Mouse (Mus musculus) heart, embryonic 11.5 days (tissue): ENCODE measurements around the gene Zfyve1. TPM values are rescaled to one million over a fixed set of nuclear protein-coding genes. Genes with fewer than 3 reads are reported as not detected.
A peak's percentile ranks its signal among the peaks of the same experiment; 100 is the strongest.
"Not testable (repeated sequence)": the region's sequence is repeated elsewhere in the genome, so short reads cannot be mapped to it uniquely, and the experiment has no call there.

Source experiments
- ATAC-seq: fragments of 200-750 bp; cut with Nextera tagmentation; replicated peaks from 2 replicates; pipeline ENCODE4 v1.8.0; 2017; ENCODE audit warnings: moderate library complexity; ENCODE audit not compliant: insufficient number of reproducible peaks, low FRiP score, low TSS enrichment
- H3K27ac ChIP-seq: fragments of 300-500 bp; sonication (generic); 2 replicates; pipeline ENCODE4 v1.5.1; 2014; ENCODE audit warnings: mild to moderate bottlenecking, low read depth, low read length
- H3K27me3 ChIP-seq: fragments of 300-500 bp; sonication (generic); 2 replicates; pipeline ENCODE4 v1.6.1; 2014; ENCODE audit warnings: mild to moderate bottlenecking, low read length, mixed read lengths; ENCODE audit not compliant: control insufficient read depth, insufficient read depth
- H3K36me3 ChIP-seq: fragments of 300-500 bp; sonication (generic); 2 replicates; pipeline ENCODE4 v1.6.1; 2014; ENCODE audit warnings: mild to moderate bottlenecking, low read length, moderate library complexity, mixed read lengths; ENCODE audit not compliant: control insufficient read depth, insufficient read depth
- H3K4me1 ChIP-seq: fragments of 300-500 bp; sonication (generic); 2 replicates; pipeline ENCODE4 v1.6.1; 2014; ENCODE audit warnings: low read length; ENCODE audit not compliant: control insufficient read depth, insufficient read depth
- H3K4me2 ChIP-seq: fragments of 300-500 bp; sonication (generic); 2 replicates; pipeline ENCODE4 v1.6.1; 2014; ENCODE audit warnings: mild to moderate bottlenecking, moderate library complexity
- H3K4me3 ChIP-seq: fragments of 300-500 bp; sonication (generic); 2 replicates; pipeline ENCODE4 v1.5.1; 2014; ENCODE audit warnings: low read depth, low read length
- H3K9ac ChIP-seq: fragments of 300-500 bp; sonication (generic); 2 replicates; pipeline ENCODE4 v1.6.1; 2014; ENCODE audit warnings: mild to moderate bottlenecking, low read depth, low read length, moderate library complexity
- H3K9me3 ChIP-seq: fragments of 300-500 bp; sonication (generic); replicated peaks from 2 replicates; pipeline ENCODE4 v1.6.1; 2016; ENCODE audit warnings: low read length; ENCODE audit not compliant: control insufficient read depth
- WGBS: fragments of 180-500 bp; shearing (Covaris S2); extraction: QIAGEN DNeasy Blood & Tissue Kit; methylation state at CpG from one replicate; pipeline ENCODE4 v1.1.7; 2014; ENCODE audit not compliant: insufficient replicate concordance; 5-methylcytosine and 5-hydroxymethylcytosine counted together
- polyA plus RNA-seq: library from polyadenylated mRNA; unstranded; fragments of >200 nt; fragmentation: Nextera tagmentation; extraction: Ambion mirVana; gene quantifications from 2 replicates; pipeline ENCODE4 v1.2.1, GENCODE M21; 2014

Gene Zfyve1
- 12.3 and 15.8 TPM in 2 replicates for polyA plus RNA-seq

- ATAC-seq = peak; percentile 96
- peak within 1 kb of the TSS; percentile 60 for H3K27ac ChIP-seq
Observed at GRCm38 (mm10) chr12:83597025-83597501, at the start of gene Zfyve1. Zfyve1 (minus strand) TSS chr12:83597222.

DNA sequence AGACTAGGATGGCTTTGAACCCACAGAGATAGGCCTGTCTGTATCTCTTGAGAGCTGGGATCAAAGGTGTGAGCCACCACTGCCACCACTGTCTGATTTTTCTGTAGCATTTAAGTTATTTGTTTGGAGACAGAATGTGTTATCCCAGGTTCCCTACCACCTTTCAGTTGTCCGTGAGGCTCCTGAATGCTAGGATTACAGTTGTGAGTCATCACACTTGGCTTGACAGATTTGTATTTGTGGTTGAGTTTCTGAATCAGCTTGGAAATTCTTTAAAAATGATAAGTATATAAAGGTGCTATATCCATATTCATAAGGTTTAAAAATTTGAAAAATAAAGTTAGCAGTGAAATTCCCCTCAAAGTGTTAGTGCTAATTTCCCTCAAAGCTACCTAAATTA is 46.1 kb upstream of the Zfyve1 start:
- no peaks in the 10 kb centered on the region for H3K9me3 ChIP-seq
- no peak overlapping the region for H3K4me2 ChIP-seq
- H3K27ac ChIP-seq = no peak overlapping the region
- peaks cover 24% of the 10 kb centered on the region for H3K36me3 ChIP-seq
- no peaks in the 10 kb centered on the region for H3K4me1 ChIP-seq
- H3K27me3 ChIP-seq = no peaks in the 10 kb centered on the region
- WGBS = 88% methylated on average over 1 of the region's 1 CpGs
- no peak overlapping the region for H3K9ac ChIP-seq
- no peak overlapping the region for H3K4me3 ChIP-seq
- ATAC-seq = no peak

More at GRCm38 (mm10) chr12:83597025-83597501, at the start of gene Zfyve1:
- WGBS = 0% methylated on average over 28 of the region's 28 CpGs
- Histone ChIP-seq H3K4me3 (peak within 1 kb of the TSS; percentile 95), H3K27me3 (no peaks in the 10 kb centered on the region), H3K9me3 (no peaks in the 10 kb centered on the region), H3K9ac (peak within 1 kb of the TSS; percentile 98), H3K4me1 (peaks cover 14% of the 10 kb centered on the region; the same call in 1 of the 2 replicates), H3K36me3 (peaks cover 9% of the 10 kb centered on the region), H3K4me2 (peak within 1 kb of the TSS; percentile 84)

GRCm38 (mm10) chr12:83641233-83641632 is 44.2 kb upstream of the Zfyve1 start:
- ATAC-seq = no peak
- no peak overlapping the region for H3K9ac ChIP-seq
- WGBS = 96% methylated on average over 2 of the region's 2 CpGs
- H3K4me1 ChIP-seq = no peaks in the 10 kb centered on the region
- no peak overlapping the region for H3K4me3 ChIP-seq
- H3K27ac ChIP-seq = no peak overlapping the region
- no peak overlapping the region for H3K4me2 ChIP-seq
- no peaks in the 10 kb centered on the region for H3K9me3 ChIP-seq
- H3K27me3 ChIP-seq = no peaks in the 10 kb centered on the region
- H3K36me3 ChIP-seq = peaks cover 26% of the 10 kb centered on the region

- H3K4me3 ChIP-seq = peak overlapping the region; percentile 60
- no peaks in the 10 kb centered on the region for H3K27me3 ChIP-seq
- no peak overlapping the region for H3K27ac ChIP-seq
- no peak for ATAC-seq
- H3K9ac ChIP-seq = no peak overlapping the region
- peaks cover 5% of the 10 kb centered on the region; the same call in 1 of the 2 replicates for H3K4me1 ChIP-seq
- H3K4me2 ChIP-seq = peak overlapping the region; percentile 70
- 51% methylated on average over 2 of the region's 2 CpGs for WGBS
- H3K9me3 ChIP-seq = no peaks in the 10 kb centered on the region
- H3K36me3 ChIP-seq = peaks cover 7% of the 10 kb centered on the region
Observed at GRCm38 (mm10) chr12:83633807-83634206, 36.8 kb upstream of the Zfyve1 start.

- H3K4me1 ChIP-seq = peaks cover 5% of the 10 kb centered on the region; the same call in 1 of the 2 replicates
- WGBS = under 1% methylated on average over 20 of the region's 20 CpGs
- H3K4me3 ChIP-seq = peak overlapping the region; percentile 60
- H3K9me3 ChIP-seq = no peaks in the 10 kb centered on the region
- H3K27ac ChIP-seq = peak overlapping the region; percentile 95
- peak; percentile 20; the same call in 1 of the 2 replicates for ATAC-seq
- H3K27me3 ChIP-seq = no peaks in the 10 kb centered on the region
- peak overlapping the region; percentile 92 for H3K9ac ChIP-seq
- peak overlapping the region; percentile 70 for H3K4me2 ChIP-seq
- peaks cover 6% of the 10 kb centered on the region for H3K36me3 ChIP-seq
Observed at GRCm38 (mm10) chr12:83632680-83633025, 35.6 kb upstream of the Zfyve1 start.

DNA sequence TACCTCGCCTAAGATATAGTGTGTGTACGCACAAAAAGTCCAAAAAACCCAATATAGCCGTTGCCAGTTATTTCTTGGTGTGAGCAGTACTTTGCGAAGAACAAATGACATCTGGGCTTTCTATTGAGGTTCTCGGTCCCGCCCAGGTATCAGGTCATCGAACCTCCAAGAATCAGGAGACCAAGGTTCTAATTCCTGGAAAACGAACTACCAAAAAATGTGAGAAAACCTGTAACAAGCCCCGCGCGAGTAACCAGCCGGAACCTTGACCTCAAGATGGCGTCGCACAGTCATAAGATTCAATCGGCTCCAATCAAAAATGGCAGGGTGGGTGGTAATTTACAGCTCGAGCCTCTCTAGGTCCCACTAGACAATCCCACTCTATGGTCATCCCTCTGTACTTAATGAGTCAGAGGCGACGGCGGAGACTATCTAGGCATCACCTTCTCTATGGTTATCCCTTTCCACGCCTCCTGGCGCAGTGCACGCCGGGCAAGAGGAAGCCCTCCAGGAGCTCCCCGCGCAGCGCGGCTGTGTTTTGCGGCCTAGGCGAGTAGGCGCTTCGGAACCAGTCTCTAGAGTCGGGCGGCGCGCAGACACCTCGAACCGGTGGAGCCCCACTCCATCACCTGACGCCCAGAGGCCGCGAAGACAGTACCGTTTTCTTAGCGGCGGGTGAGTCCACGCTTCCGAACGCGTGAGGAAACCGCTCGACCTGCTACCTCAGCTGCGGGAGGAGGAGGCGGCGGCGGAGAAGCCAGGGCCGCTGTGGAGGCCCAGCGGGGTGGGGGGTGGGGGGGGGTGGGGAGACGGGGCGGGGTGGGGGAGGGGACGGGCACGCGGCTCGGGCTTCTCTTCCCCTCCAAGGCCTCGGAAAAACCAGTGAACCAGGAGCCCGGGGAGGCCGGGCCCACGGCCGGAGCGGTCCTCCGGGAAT is 35.0 kb upstream of the Zfyve1 start:
- peak; percentile 100 for ATAC-seq
- under 1% methylated on average over 60 of the region's 68 CpGs for WGBS
- Histone ChIP-seq H3K4me3 (peak overlapping the region; percentile 60), H3K4me1 (peaks cover 5% of the 10 kb centered on the region; the same call in 1 of the 2 replicates), H3K36me3 (peaks cover under 1% of the 10 kb centered on the region), H3K4me2 (peak overlapping the region; percentile 71), H3K9me3 (no peaks in the 10 kb centered on the region), H3K27me3 (no peaks in the 10 kb centered on the region), H3K9ac (peak overlapping the region; percentile 92), H3K27ac (peak overlapping the region; percentile 95)

- not testable (repeated sequence) for H3K27me3 ChIP-seq, H3K36me3 ChIP-seq, H3K4me1 ChIP-seq, H3K9me3 ChIP-seq, ATAC-seq
- Histone ChIP-seq H3K9ac (peak within 1 kb of the TSS; percentile 92), H3K27ac (peak within 1 kb of the TSS; percentile 95), H3K4me2 (peak within 1 kb of the TSS; percentile 71), H3K4me3 (peak within 1 kb of the TSS; percentile 60)
- WGBS = no CpG with 5 or more reads among the region's 5 CpGs
Observed at GRCm38 (mm10) chr12:83630936-83631335, 33.9 kb upstream of the Zfyve1 start, which contains the start of gene Rbm25. Rbm25 (plus strand) TSS chr12:83631236.

DNA sequence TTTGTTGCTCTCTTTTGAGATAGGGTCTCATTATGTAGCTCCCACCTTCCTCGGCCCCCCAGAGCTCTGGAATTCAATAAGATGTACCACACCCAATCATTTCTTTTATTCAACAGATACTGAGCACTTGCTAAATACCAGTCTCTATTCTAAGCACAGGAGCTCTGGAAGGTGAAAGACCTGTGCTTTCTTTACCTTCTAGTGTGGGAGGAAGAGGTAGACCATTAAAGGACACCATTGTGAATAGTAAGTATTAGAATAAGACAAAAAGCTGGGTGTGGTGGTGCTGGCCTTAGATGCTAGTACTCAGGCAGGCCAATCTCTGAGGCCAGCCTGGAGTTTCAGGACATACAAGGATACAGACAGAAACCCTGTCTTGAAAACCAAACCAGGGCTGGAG is 27.3 kb upstream of the Zfyve1 start:
- 88% methylated on average over 1 of the region's 1 CpGs for WGBS
- ATAC-seq = no peak
- no peaks in the 10 kb centered on the region for H3K4me1 ChIP-seq

More for the DNA sequence above, 27.3 kb upstream of the Zfyve1 start:
- H3K27ac ChIP-seq = no peak overlapping the region
- no peak overlapping the region for H3K9ac ChIP-seq
- H3K36me3 ChIP-seq = no peaks in the 10 kb centered on the region
- H3K9me3 ChIP-seq = no peaks in the 10 kb centered on the region
- H3K4me3 ChIP-seq = no peak overlapping the region
- no peaks in the 10 kb centered on the region for H3K27me3 ChIP-seq
- H3K4me2 ChIP-seq = no peak overlapping the region
